Mouse (Mus musculus) kidney, embryonic 15.5 days (tissue): ENCODE data around the gene Crygb. TPM values are rescaled to one million over a fixed set of nuclear protein-coding genes. Genes with fewer than 3 reads are reported as not detected.

Source experiments
- ATAC-seq: fragments of 200-750 bp; cut with Nextera tagmentation; replicated peaks from 2 replicates; pipeline ENCODE4 v1.8.0; 2017; ENCODE audit warnings: moderate TSS enrichment; ENCODE audit not compliant: low FRiP score
- H3K27ac ChIP-seq: fragments of 300-500 bp; sonication (generic); 2 replicates; pipeline ENCODE4 v1.5.1; 2015; ENCODE audit warnings: mild to moderate bottlenecking, inconsistent platforms
- H3K27me3 ChIP-seq: fragments of 300-500 bp; sonication (generic); 2 replicates; pipeline ENCODE4 v1.6.1; 2015; ENCODE audit warnings: inconsistent platforms
- H3K36me3 ChIP-seq: fragments of 300-500 bp; sonication (generic); 2 replicates; pipeline ENCODE4 v1.6.1; 2015; ENCODE audit warnings: inconsistent platforms
- H3K4me1 ChIP-seq: fragments of 300-500 bp; sonication (generic); 2 replicates; pipeline ENCODE4 v1.6.1; 2015; ENCODE audit warnings: inconsistent platforms
- H3K4me2 ChIP-seq: fragments of 300-500 bp; sonication (generic); 2 replicates; pipeline ENCODE4 v1.6.1; 2015; ENCODE audit warnings: moderate library complexity, mild to moderate bottlenecking, inconsistent platforms
- H3K4me3 ChIP-seq: fragments of 300-500 bp; sonication (generic); replicated peaks from 2 replicates; pipeline ENCODE4 v1.5.1; 2015; ENCODE audit warnings: mild to moderate bottlenecking, inconsistent platforms
- H3K9ac ChIP-seq: fragments of 300-500 bp; sonication (generic); 2 replicates; pipeline ENCODE4 v1.6.1; 2015; ENCODE audit warnings: mild to moderate bottlenecking, inconsistent platforms
- H3K9me3 ChIP-seq: fragments of 300-500 bp; sonication (generic); replicated peaks from 2 replicates; pipeline ENCODE4 v1.6.1; 2016; ENCODE audit warnings: inconsistent platforms
- WGBS: fragments of 180-500 bp; shearing (Covaris S2); methylation state at CpG from one replicate; pipeline ENCODE4 v1.1.7; 2015; ENCODE audit warnings: mixed read lengths; 5-methylcytosine and 5-hydroxymethylcytosine counted together
- polyA plus RNA-seq: library from polyadenylated mRNA; unstranded; fragments of >200 nt; fragmentation: Nextera tagmentation; extraction: Ambion mirVana; gene quantifications from 2 replicates; pipeline ENCODE4 v1.2.1, GENCODE M21; 2015

The Crygb gene
- polyA plus RNA-seq, 1 experiment from 2014 or later: not detected

DNA sequence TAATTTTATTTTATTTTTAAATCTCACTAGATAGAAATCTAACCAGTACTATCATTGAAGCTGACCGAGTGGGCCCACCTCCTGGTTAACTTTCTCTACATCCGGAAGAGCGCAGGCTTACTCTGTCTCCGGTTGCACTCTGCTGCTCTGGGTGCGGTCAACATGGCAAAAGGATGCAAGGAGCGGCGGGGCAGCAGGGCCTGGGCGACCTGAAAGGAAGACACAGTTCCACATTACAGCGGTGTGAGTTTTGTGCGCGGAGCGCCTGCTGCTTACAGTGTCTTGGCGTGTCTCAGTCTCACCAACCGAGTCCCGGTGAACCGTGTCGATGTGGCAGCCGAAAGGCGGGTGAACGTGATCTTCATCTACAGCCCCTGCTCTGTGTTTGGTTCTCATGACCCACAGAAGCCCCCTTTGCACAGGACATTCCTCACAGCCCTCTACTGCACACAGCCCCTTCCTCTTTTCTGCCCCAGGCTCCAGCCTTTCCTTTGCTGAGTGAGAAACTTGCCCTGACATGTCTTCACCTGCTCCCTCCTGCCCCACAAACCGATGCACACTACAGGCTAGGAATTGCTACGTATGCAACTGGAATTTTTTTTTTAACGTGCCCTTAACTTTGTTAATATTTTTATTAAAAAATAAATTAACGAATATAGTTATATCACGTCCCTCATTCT lies 27.8 kb upstream of the Crygb start:
- no peak for ATAC-seq
- Histone ChIP-seq H3K4me3 (no peak overlapping the region), H3K4me1 (peaks cover 9% of the 10 kb centered on the region), H3K9ac (no peak overlapping the region), H3K4me2 (peak overlapping the region; percentile 30; the same call in 1 of the 2 replicates), H3K27ac (no peak overlapping the region), H3K9me3 (no peaks in the 10 kb centered on the region), H3K36me3 (no peaks in the 10 kb centered on the region), H3K27me3 (no peaks in the 10 kb centered on the region)
- 67% methylated on average over 25 of the region's 25 CpGs for WGBS

DNA sequence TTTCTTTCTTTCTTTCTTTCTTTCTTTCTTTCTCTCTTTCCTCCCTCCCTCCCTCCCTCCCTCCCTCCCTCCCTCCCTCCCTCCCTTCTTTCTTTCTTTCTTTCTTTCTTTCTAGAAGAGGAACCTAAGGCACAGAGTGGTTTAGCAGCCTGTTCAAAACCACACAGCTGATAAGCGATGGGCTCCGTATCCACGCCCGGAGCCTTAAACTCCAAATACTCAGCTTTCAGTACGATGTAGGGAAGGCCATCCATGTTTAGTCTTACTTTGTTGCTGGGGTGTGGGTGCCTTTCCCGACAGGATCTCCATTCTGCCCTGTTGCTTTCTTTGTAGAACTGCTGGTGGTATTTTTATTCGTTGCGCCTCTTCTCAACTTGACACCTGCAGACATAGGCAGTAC lies 27.1 kb upstream of the Crygb start:
- Histone ChIP-seq H3K36me3 (no peaks in the 10 kb centered on the region), H3K27ac (no peak overlapping the region), H3K27me3 (no peaks in the 10 kb centered on the region), H3K4me2 (no peak overlapping the region), H3K4me1 (peaks cover 9% of the 10 kb centered on the region), H3K9ac (no peak overlapping the region), H3K9me3 (no peaks in the 10 kb centered on the region), H3K4me3 (no peak overlapping the region)
- no peak for ATAC-seq
- WGBS: 91% methylated on average over 8 of the region's 8 CpGs

DNA sequence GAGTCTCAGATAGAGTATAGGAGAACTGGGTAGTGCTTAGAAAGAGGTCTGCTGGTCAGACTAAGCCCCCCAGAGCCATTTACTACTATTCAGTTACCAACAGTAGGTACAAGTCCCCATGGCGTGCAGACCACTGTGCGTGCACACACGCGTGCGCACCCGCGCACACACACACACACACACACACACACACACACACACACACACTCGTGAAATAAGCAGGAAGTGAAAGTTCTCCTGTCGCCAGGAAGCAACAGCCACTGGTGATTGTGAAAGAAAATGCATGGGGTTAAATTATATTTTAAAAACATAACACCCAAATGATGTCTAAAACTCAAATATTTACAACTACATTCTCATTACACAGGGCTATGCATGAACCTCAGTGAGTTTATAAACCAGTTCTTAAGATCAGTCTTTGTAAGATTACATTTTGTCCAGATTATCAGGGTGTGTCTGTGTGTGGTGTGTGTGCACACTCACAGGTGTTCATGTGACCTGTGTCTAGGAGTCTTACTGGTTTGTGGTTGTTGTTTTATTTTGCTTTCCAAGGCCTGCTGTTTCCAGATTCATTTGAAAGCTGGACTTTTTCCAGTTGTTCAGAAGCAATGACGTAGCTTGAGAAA lies 25.7 kb upstream of the Crygb start:
- Histone ChIP-seq H3K4me2 (no peak overlapping the region), H3K27me3 (no peaks in the 10 kb centered on the region), H3K4me1 (peaks cover 5% of the 10 kb centered on the region), H3K27ac (no peak overlapping the region), H3K9ac (no peak overlapping the region), H3K4me3 (no peak overlapping the region), H3K36me3 (no peaks in the 10 kb centered on the region), H3K9me3 (no peaks in the 10 kb centered on the region)
- ATAC-seq: no peak
- 88% methylated on average over 10 of the region's 10 CpGs for WGBS

DNA sequence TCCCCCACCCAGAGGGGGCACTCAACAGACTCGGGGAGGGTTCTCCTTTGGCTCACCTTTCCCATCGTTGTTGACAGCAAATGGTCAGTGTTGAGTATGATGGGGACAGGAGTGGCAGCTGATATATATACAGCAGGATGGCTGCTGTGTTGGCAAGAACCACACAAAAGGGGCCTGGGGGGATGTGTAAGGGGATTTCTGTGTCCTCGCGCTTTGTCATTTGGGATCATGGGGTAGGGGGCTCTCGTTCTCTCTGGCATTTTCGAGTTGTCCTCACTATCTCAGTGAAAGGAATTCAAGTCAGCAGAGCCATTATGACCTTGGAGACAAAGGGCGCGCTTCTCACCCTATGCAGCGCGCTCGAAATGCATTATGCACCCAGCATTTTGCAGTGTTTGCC lies 21.2 kb upstream of the Crygb start, which contains the start of gene Cryga:
Gene Cryga, minus strand, starts transcription at position 101 of the 400 bp plus-strand sequence.
- Histone ChIP-seq H3K9me3 (no peaks in the 10 kb centered on the region), H3K36me3 (no peaks in the 10 kb centered on the region), H3K27ac (no peak within 1 kb of the TSS), H3K9ac (no peak within 1 kb of the TSS), H3K27me3 (no peaks in the 10 kb centered on the region), H3K4me2 (no peak within 1 kb of the TSS), H3K4me3 (no peak within 1 kb of the TSS), H3K4me1 (no peaks in the 10 kb centered on the region)
- no peak for ATAC-seq
- 92% methylated on average over 11 of the region's 11 CpGs for WGBS

DNA sequence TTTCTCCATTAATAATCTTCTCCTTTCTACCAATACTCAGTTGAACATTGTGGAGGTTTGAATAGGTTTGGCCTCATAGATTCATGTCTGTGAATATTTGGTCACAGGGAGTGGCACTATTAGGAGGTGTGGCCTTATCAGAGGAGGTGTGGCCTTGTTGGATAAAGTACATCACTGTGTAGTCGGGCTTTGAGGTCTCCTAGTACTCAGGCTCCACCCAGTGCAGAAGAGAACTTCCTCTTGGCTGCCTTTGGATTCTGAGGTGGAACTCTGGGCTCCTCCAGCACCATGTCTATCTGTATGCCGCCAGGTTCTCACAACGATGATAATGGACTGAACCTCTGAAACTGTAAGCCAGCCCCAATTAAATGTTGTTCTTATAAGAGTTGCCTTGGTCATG lies 14.9 kb upstream of the Crygb start:
- ATAC-seq: no peak
- Histone ChIP-seq H3K27ac (no peak overlapping the region), H3K9me3 (no peaks in the 10 kb centered on the region), H3K36me3 (no peaks in the 10 kb centered on the region), H3K4me2 (no peak overlapping the region), H3K27me3 (no peaks in the 10 kb centered on the region), H3K4me3 (no peak overlapping the region), H3K9ac (no peak overlapping the region), H3K4me1 (no peaks in the 10 kb centered on the region)
- 87% methylated on average over 3 of the region's 3 CpGs for WGBS

DNA sequence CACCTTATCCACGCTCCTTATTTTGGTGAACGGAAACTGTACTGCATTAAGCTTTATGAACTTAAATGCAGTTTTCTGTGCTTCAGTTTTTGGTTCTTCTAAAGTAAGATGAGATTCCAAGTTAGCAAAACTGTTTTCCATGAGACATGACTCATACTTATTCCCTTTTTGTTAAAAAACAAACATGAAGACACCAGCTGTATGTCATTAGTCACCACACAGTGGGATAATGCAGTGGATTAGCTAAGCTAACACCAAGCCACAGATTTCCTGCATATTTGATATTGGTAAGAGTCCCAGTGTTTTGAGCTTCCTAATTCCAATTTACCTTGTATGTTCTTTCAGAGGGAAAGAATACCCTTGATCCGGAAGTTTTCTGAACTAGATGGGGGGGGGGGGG lies 9.5 kb upstream of the Crygb start:
- no peak overlapping the region for H3K4me3 ChIP-seq
- no peak for ATAC-seq
- no peak overlapping the region for H3K9ac ChIP-seq
- no peak overlapping the region for H3K27ac ChIP-seq
- no peak overlapping the region for H3K4me2 ChIP-seq
- H3K4me1 ChIP-seq: no peaks in the 10 kb centered on the region
- no peaks in the 10 kb centered on the region for H3K36me3 ChIP-seq
- H3K27me3 ChIP-seq: no peaks in the 10 kb centered on the region
- H3K9me3 ChIP-seq: no peaks in the 10 kb centered on the region
- 93% methylated on average over 3 of the region's 3 CpGs for whole genome bisulfite sequencing

DNA sequence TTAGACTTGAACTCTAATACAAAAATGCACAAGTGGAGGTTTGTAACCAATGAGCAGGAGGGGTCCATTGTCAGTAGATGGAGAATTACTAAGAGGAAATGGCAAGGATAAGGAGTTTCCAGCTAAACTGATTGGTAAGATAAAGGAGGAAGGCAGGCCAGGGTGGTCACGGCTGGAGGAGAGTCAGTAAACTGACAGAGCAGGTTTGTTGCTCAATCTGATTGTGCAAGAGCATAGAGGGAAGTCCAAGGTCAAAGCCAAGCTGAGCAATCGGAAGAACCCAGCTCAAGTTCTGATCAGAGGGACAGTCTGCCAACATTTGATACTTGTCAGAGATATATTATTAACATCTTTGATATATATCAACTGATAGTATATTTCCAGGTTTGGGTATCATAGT lies 8.3 kb upstream of the Crygb start:
- Histone ChIP-seq H3K4me2 (no peak overlapping the region), H3K27me3 (no peaks in the 10 kb centered on the region), H3K9ac (no peak overlapping the region), H3K27ac (no peak overlapping the region), H3K4me1 (no peaks in the 10 kb centered on the region), H3K36me3 (no peaks in the 10 kb centered on the region), H3K4me3 (no peak overlapping the region), H3K9me3 (no peaks in the 10 kb centered on the region)
- 72% methylated on average over 2 of the region's 2 CpGs for WGBS
- ATAC-seq: no peak

DNA sequence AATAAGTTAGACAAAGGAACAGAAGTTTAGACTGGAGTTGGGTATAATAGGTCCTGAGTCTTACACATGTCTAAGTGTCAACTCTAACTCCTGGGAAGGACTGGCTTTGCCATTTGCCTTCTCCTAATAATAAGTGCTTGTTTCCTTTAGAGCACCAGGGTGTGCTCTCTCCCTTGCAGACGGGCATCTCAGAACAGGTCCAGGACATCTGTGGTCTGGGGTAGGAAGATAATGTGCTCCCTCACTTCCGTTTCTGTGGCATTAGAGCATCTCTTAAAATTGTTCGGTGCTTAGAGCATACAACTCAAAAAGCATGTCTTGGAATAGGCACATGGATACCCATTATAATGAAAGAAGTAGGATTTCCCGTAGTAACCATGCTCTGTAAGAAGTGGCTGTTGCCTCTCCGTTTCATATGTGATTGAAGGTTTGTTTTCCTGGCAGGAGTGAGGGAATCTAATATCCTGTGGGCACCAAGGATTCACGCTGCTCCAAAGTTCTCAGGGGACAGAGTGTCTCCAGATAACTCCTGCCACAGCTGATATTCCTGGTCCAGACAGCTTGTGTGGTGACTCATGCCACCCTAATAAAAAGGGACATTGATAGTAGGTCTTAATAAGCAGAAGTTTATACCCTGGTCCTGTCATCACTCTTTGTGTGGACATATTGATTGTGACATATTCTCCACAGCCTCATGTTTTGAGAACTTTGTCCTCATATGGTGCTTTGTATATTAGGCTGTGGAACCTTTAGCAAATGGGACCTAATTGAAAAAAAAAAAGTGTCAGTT lies 6.7 kb upstream of the Crygb start:
- Histone ChIP-seq H3K36me3 (no peaks in the 10 kb centered on the region), H3K4me2 (no peak overlapping the region), H3K27me3 (no peaks in the 10 kb centered on the region), H3K9me3 (no peaks in the 10 kb centered on the region), H3K4me3 (no peak overlapping the region), H3K27ac (no peak overlapping the region), H3K4me1 (no peaks in the 10 kb centered on the region), H3K9ac (no peak overlapping the region)
- WGBS: 72% methylated on average over 6 of the region's 6 CpGs
- ATAC-seq: no peak

DNA sequence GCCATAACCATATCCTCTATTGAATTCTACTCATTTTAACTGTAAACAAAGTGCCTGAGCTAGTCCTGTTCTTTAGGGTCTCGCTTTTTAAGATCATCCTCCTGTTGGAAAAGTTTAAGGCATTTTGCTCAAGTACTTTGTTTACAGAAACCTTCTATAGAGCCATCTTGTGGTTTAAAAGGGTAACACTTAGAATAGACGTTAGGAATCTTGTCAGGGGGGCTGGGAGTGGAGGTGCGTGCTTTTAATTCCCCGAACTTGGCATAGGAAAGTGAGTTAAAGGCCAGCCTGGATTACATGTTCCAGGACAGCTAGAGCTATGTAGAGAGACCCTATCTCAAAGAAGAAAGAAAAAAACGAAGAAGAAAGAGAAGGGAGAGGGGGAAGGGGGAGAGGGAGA lies 6.5 kb downstream of the Crygb start:
- H3K27ac ChIP-seq: no peak overlapping the region
- no peaks in the 10 kb centered on the region for H3K4me1 ChIP-seq
- H3K9ac ChIP-seq: no peak overlapping the region
- WGBS: 20% methylated on average over 5 of the region's 5 CpGs
- no peak overlapping the region for H3K4me3 ChIP-seq
- no peaks in the 10 kb centered on the region for H3K9me3 ChIP-seq
- ATAC-seq: no peak
- H3K4me2 ChIP-seq: no peak overlapping the region
- H3K27me3 ChIP-seq: no peaks in the 10 kb centered on the region
- H3K36me3 ChIP-seq: no peaks in the 10 kb centered on the region

DNA sequence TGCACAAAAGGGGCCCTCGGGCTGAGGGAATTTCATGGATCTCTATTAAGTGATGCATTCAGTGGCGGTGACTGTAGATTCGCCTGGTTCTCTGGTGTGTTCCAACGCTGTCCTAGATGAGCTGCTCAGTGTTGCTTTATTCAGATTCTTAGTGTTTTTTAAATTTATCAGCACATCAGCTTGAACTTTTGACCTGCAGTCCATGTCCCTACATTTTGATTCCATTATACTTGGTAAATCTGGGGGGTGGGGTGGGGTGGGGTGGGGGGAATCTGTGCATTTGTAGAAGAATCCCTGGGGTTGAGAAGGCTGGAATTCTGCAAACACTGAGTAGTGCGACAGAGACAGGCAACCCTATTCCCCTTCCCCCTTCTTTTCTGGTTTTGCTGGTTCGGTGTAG lies 8.5 kb downstream of the Crygb start, which contains the start of gene Crygc:
Gene Crygc, minus strand, starts transcription at position 101 of the 400 bp plus-strand sequence.
- Histone ChIP-seq H3K27me3 (no peaks in the 10 kb centered on the region), H3K4me1 (no peaks in the 10 kb centered on the region), H3K9me3 (no peaks in the 10 kb centered on the region), H3K9ac (no peak within 1 kb of the TSS), H3K4me2 (no peak within 1 kb of the TSS), H3K4me3 (no peak within 1 kb of the TSS), H3K36me3 (no peaks in the 10 kb centered on the region), H3K27ac (no peak within 1 kb of the TSS)
- 82% methylated on average over 6 of the region's 6 CpGs for WGBS
- no peak for ATAC-seq

DNA sequence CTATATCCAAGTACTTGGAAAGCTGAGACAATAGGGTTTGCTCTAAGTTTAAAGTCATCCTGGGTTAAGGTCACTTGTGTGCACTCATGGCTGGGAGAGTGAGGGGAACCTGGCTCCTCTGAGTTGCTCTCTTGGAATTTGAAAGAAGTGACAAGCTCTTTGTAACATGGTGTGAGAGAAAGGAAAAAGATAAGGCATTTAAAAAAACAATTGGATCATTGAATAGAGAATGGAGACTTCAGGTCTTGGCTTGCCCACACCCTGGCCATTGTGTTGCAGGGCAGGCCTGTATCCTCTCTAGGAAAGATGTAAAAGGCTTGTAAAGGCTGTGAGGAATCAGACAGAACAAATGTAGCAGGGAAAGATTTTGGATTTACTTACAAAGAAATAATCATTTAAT lies 14.2 kb downstream of the Crygb start:
- Histone ChIP-seq H3K4me2 (no peak overlapping the region), H3K27ac (no peak overlapping the region), H3K4me3 (no peak overlapping the region), H3K36me3 (no peaks in the 10 kb centered on the region), H3K27me3 (no peaks in the 10 kb centered on the region), H3K9ac (no peak overlapping the region), H3K4me1 (no peaks in the 10 kb centered on the region), H3K9me3 (no peaks in the 10 kb centered on the region)
- ATAC-seq: no peak

DNA sequence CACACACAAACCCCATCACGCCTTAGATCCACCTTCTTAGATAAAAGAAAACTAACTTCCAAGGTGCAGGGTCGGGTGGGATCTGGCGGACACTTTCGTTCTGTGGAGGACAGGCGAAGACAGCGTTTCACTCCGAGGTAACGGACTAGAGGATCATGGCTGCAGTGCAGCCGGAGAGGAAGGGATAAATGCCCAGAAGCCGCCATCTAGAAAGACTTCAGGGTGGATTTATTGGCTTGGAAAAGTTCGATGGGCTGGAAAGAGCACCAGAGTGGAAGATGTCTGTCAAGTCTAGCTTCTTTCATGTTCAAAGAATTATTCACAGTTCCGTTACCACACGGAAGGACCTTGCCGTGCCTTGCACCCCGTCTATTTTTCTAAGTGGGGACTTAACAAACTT lies 17.9 kb downstream of the Crygb start:
- no peaks in the 10 kb centered on the region for H3K9me3 ChIP-seq
- H3K4me1 ChIP-seq: no peaks in the 10 kb centered on the region
- H3K9ac ChIP-seq: no peak overlapping the region
- 52% methylated on average over 15 of the region's 15 CpGs for WGBS
- H3K4me2 ChIP-seq: no peak overlapping the region
- no peak for ATAC-seq
- H3K27me3 ChIP-seq: no peaks in the 10 kb centered on the region
- H3K27ac ChIP-seq: no peak overlapping the region
- H3K36me3 ChIP-seq: no peaks in the 10 kb centered on the region
- no peak overlapping the region for H3K4me3 ChIP-seq
